Mouse (Mus musculus) layer of hippocampus, adult 9-11 months (tissue): ENCODE data around the gene Gm5615.

Source experiments
- DNase-seq: peaks from one replicate; pipeline ENCODE4 v3.0.0; 2022

The Gm5615 gene

GRCm38 (mm10) chr9:36541863-36542262 is at the start of gene Gm5615:
TSS of gene Gm5615 (minus strand) at chr9:36541963.
- no peak for DNase-seq

GRCm38 (mm10) chr9:36582535-36582934 is 40.8 kb upstream of the Gm5615 start, which contains the start of gene Gm17689:
TSS of gene Gm17689 (minus strand) at chr9:36582635.
- no peak for DNase-seq

- DNase-seq: no peak
Measured at GRCm38 (mm10) chr9:36504211-36504610, 37.6 kb downstream of the Gm5615 start.

GRCm38 (mm10) chr9:36495824-36496223 is 45.9 kb downstream of the Gm5615 start:
- no peak for DNase-seq

- DNase-seq: no peak
Measured at GRCm38 (mm10) chr9:36494501-36495220, 47.1 kb downstream of the Gm5615 start.
